Mouse (Mus musculus) forebrain, postnatal 0 days (tissue): Measurements from ENCODE around the gene 1700109H08Rik. TPM values are rescaled to one million over a fixed set of nuclear protein-coding genes. Genes with fewer than 3 reads are reported as not detected.

Source experiments
- ATAC-seq: fragments of 200-750 bp; cut with Nextera tagmentation; 2 replicates; pipeline ENCODE4 v1.8.0; 2017; ENCODE audit warnings: mild to moderate bottlenecking, moderate library complexity
- DNase-seq: peaks from one replicate; pipeline ENCODE4 v3.0.0-alpha.2; 2015
- H3K27ac ChIP-seq: fragments of 300-500 bp; sonication (generic); 2 replicates; pipeline ENCODE4 v1.5.1; 2014; ENCODE audit warnings: low read depth, mild to moderate bottlenecking, antibody characterized with exemption, low read length, moderate library complexity, mixed read lengths
- H3K27me3 ChIP-seq: fragments of 300-500 bp; sonication (generic); 2 replicates; pipeline ENCODE4 v1.6.1; 2014; ENCODE audit warnings: mild to moderate bottlenecking, low read length, mixed read lengths; ENCODE audit not compliant: insufficient read depth
- H3K36me3 ChIP-seq: fragments of 300-500 bp; sonication (generic); 2 replicates; pipeline ENCODE4 v1.6.1; 2014; ENCODE audit warnings: mild to moderate bottlenecking, moderate library complexity; ENCODE audit not compliant: insufficient read depth
- H3K4me1 ChIP-seq: fragments of 300-500 bp; sonication (generic); 2 replicates; pipeline ENCODE4 v1.6.1; 2014; ENCODE audit warnings: antibody characterized with exemption; ENCODE audit not compliant: insufficient read depth
- H3K4me2 ChIP-seq: fragments of 300-500 bp; sonication (generic); 2 replicates; pipeline ENCODE4 v1.6.1; 2014; ENCODE audit warnings: low read depth, mild to moderate bottlenecking, moderate library complexity
- H3K4me3 ChIP-seq: fragments of 300-500 bp; sonication (generic); 2 replicates; pipeline ENCODE4 v1.5.1; 2014; ENCODE audit warnings: low read depth, low read length, mixed read lengths
- H3K9ac ChIP-seq: fragments of 300-500 bp; sonication (generic); 2 replicates; pipeline ENCODE4 v1.6.1; 2014; ENCODE audit warnings: mild to moderate bottlenecking
- H3K9me3 ChIP-seq: fragments of 300-500 bp; sonication (generic); 2 replicates; pipeline ENCODE4 v1.6.1; 2016; ENCODE audit warnings: low read length
- CTCF ChIP-seq: sonication (generic); IDR thresholded peaks from 2 replicates; pipeline ENCODE4 v1.5.1; 2016; ENCODE audit warnings: antibody characterized with exemption, control low read depth, low read depth
- WGBS: fragments of 180-500 bp; shearing (Covaris S2); extraction: QIAGEN DNeasy Blood & Tissue Kit; methylation state at CpG from one replicate; pipeline ENCODE4 v1.1.7; 2014; 5-methylcytosine and 5-hydroxymethylcytosine counted together
- polyA plus RNA-seq: library from polyadenylated mRNA; unstranded; fragments of >200 nt; fragmentation: Nextera tagmentation; extraction: Ambion mirVana; gene quantifications from 2 replicates; pipeline ENCODE4 v1.2.1, GENCODE M21; 2015
- total RNA-seq: library from RNA; depleted of rRNA; stranded (reverse); fragments of >200 nt; gene quantifications from 2 replicates; pipeline ENCODE4 v1.2.3, GENCODE M21; 2014

Gene 1700109H08Rik
- total and polyA plus RNA-seq, 2 experiments from 2014 or later: 1.1 to 4.9 TPM

- 67% methylated on average over 11 of the region's 11 CpGs for WGBS
- ATAC-seq (no peak), DNase-seq (no peak)
- Histone ChIP-seq H3K4me1 (no peaks in the 10 kb centered on the region), H3K9ac (no peak overlapping the region), H3K4me2 (no peak overlapping the region), H3K27ac (no peak overlapping the region), H3K9me3 (no peaks in the 10 kb centered on the region), H3K27me3 (no peaks in the 10 kb centered on the region), H3K36me3 (no peaks in the 10 kb centered on the region), H3K4me3 (no peak overlapping the region)
- TF ChIP-seq CTCF: no peak
Observed at GRCm38 (mm10) chr5:3538505-3539472, 32.6 kb upstream of the 1700109H08Rik start.

GRCm38 (mm10) chr5:3541871-3542270 lies 29.5 kb upstream of the 1700109H08Rik start:
- 81% methylated on average over 6 of the region's 6 CpGs for WGBS
- Histone ChIP-seq H3K27ac (no peak overlapping the region), H3K36me3 (no peaks in the 10 kb centered on the region), H3K4me2 (no peak overlapping the region), H3K4me3 (no peak overlapping the region), H3K27me3 (no peaks in the 10 kb centered on the region), H3K9ac (no peak overlapping the region), H3K4me1 (no peaks in the 10 kb centered on the region), H3K9me3 (no peaks in the 10 kb centered on the region)
- TF ChIP-seq CTCF: no peak
- no peak for DNase-seq
- ATAC-seq: no peak

GRCm38 (mm10) chr5:3543629-3544479 lies 27.5 kb upstream of the 1700109H08Rik start, which contains the start of gene Fam133b:
Gene Fam133b (plus strand): TSS chr5:3543833.
- TF ChIP-seq CTCF: peak; percentile 96
- Histone ChIP-seq H3K27ac (peak within 1 kb of the TSS; percentile 89), H3K4me3 (peak within 1 kb of the TSS; percentile 79), H3K4me1 (no peaks in the 10 kb centered on the region), H3K9ac (peak within 1 kb of the TSS; percentile 78), H3K9me3 (no peaks in the 10 kb centered on the region), H3K4me2 (peak within 1 kb of the TSS; percentile 52), H3K36me3 (peaks cover 3% of the 10 kb centered on the region; the same call in 1 of the 2 replicates), H3K27me3 (no peaks in the 10 kb centered on the region)
- ATAC-seq (peak; percentile 97), DNase-seq (peak; percentile 96)
- WGBS: under 1% methylated on average over 80 of the region's 80 CpGs

DNA sequence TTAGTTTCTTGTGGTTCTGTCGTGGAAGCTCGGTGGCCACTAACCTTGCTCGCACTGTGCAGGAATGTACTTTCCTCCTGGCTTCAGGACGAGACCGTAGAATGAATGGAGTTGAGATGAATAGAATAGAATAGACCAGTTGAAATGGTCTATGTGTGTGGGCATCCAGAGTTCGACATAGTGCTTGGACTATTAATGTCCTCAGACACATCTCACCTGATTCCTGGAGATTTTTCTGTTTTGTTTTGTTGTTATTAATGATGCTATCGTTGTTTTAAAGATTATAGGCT lies 26.9 kb upstream of the 1700109H08Rik start:
- 9% methylated on average over 7 of the region's 7 CpGs for WGBS
- H3K27me3 ChIP-seq: no peaks in the 10 kb centered on the region
- no peaks in the 10 kb centered on the region for H3K4me1 ChIP-seq
- H3K9ac ChIP-seq: peak overlapping the region; percentile 78
- no peaks in the 10 kb centered on the region for H3K9me3 ChIP-seq
- DNase-seq (no peak), ATAC-seq (no peak; the same call in 1 of the 2 replicates)
- H3K36me3 ChIP-seq: peaks cover 3% of the 10 kb centered on the region; the same call in 1 of the 2 replicates
- no peak overlapping the region for H3K27ac ChIP-seq
- peak overlapping the region; percentile 79 for H3K4me3 ChIP-seq
- no peak for TF ChIP-seq CTCF
- peak overlapping the region; percentile 52 for H3K4me2 ChIP-seq

DNA sequence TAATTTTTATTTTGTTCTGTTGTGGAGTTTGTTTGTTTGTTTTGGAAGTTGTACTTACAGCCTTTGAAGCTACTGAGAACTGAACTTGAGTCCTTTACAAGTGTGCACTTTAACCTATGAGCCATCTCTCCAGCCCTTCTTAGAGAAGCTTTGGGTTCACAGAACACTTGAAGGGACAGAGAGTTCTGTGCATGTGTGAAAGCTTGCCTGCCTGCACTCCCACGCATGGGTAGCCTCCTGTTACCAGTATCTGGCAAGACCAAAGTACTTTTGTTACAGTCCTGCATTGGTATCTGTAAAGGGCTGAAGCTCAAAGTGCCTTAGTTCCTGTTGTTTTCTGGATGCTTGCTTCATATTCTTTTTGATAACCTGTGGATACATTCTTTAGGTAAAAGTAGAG lies 25.1 kb upstream of the 1700109H08Rik start:
- Histone ChIP-seq H3K4me2 (no peak overlapping the region), H3K27ac (no peak overlapping the region), H3K4me3 (no peak overlapping the region), H3K9ac (no peak overlapping the region), H3K9me3 (no peaks in the 10 kb centered on the region), H3K27me3 (no peaks in the 10 kb centered on the region), H3K36me3 (peaks cover 3% of the 10 kb centered on the region; the same call in 1 of the 2 replicates), H3K4me1 (no peaks in the 10 kb centered on the region)
- no peak for ATAC-seq
- no peak for TF ChIP-seq CTCF
- DNase-seq: no peak
- WGBS: 89% methylated on average over 1 of the region's 1 CpGs

DNA sequence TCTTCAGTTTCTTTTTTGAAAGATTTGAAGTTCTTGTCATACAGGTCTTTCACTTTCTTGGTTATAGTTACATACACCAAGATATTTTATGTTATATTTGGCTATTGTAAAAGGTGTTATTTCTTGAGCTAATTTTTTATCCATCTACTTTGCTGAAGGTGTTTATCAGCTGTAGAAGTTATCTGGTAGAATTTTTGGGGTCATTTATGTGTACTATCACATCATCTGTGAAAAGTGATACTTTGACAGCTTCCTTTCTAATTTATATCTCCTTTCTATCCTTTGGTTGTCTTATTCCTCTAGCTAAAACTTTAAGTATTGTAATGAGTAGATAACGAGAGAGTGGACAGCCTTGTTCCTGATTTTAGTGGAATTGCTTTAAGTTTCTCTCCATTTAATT lies 19.9 kb upstream of the 1700109H08Rik start:
- H3K36me3 ChIP-seq: peaks cover 17% of the 10 kb centered on the region
- H3K4me1 ChIP-seq: no peaks in the 10 kb centered on the region
- H3K9me3 ChIP-seq: no peaks in the 10 kb centered on the region
- DNase-seq: no peak
- H3K27me3 ChIP-seq: no peaks in the 10 kb centered on the region
- no peak overlapping the region for H3K4me2 ChIP-seq
- no peak overlapping the region for H3K9ac ChIP-seq
- WGBS: 89% methylated on average over 1 of the region's 1 CpGs
- H3K27ac ChIP-seq: no peak overlapping the region
- no peak for ATAC-seq
- TF ChIP-seq CTCF: no peak
- H3K4me3 ChIP-seq: no peak overlapping the region
